Mouse (Mus musculus) CH12.LX (cell line): ENCODE measurements around the gene Gpx6. TPM values are rescaled to one million over a fixed set of nuclear protein-coding genes. Genes with fewer than 3 reads are reported as not detected.
A peak's percentile ranks its signal among the peaks of the same experiment; 100 is the strongest.

Experiments
- DNase-seq: peaks from one replicate; pipeline ENCODE4 v3.0.0-alpha.2; 2013; ENCODE audit errors: extremely low read depth
- H3K27ac ChIP-seq: 2 replicates; pipeline ENCODE4 v1.5.1; 2012; ENCODE audit warnings: low read depth, mild to moderate bottlenecking, control low read depth, moderate library complexity; ENCODE audit not compliant: insufficient read depth
- H3K27me3 ChIP-seq: replicated peaks from 2 replicates; pipeline ENCODE3; 2012; ENCODE audit warnings: inconsistent platforms
- H3K36me3 ChIP-seq, 2 experiments: replicated peaks in 1 of 2; 2 replicates each; pipeline versions ENCODE3 to v1.6.1; 2012; ENCODE audit warnings: inconsistent platforms in 1 of 2, low read length in 1 of 2, mild to moderate bottlenecking in 1 of 2, mixed read lengths in 1 of 2, moderate library complexity in 1 of 2; ENCODE audit not compliant: control insufficient read depth in 1 of 2, insufficient read depth in 1 of 2
- H3K4me1 ChIP-seq, 2 experiments: 2 replicates each; pipeline ENCODE4 v1.6.1; 2012; ENCODE audit warnings: inconsistent platforms in 1 of 2, moderate library complexity in 1 of 2; ENCODE audit not compliant: insufficient read depth in 2 of 2, control insufficient read depth in 1 of 2
- H3K4me2 ChIP-seq: 2 replicates; pipeline ENCODE4 v1.6.1; 2012; ENCODE audit warnings: low read depth, mild to moderate bottlenecking, control low read depth; ENCODE audit not compliant: poor library complexity, insufficient read depth, severe bottlenecking
- H3K4me3 ChIP-seq, 3 experiments: fragments of 150-350 bp in 1 of 3; sonication (generic) in 1 of 3; replicated peaks in 1 of 3; 2 replicates each; pipeline versions ENCODE3 to v1.5.1; 2011 to 2012; ENCODE audit warnings: low read depth in 2 of 3, low read length in 2 of 3, mild to moderate bottlenecking in 2 of 3, moderate library complexity in 2 of 3, control low read depth in 1 of 3, improper control_type of control experiment in 1 of 3, inconsistent platforms in 1 of 3, mixed read lengths in 1 of 3; ENCODE audit not compliant: poor library complexity in 1 of 3
- H3K79me2 ChIP-seq: replicated peaks from 2 replicates; pipeline ENCODE4 v1.6.1; 2012; ENCODE audit warnings: mild to moderate bottlenecking, moderate library complexity; ENCODE audit not compliant: control insufficient read depth, poor library complexity, insufficient read depth, severe bottlenecking; ENCODE audit errors: extremely low read depth
- H3K9ac ChIP-seq: 2 replicates; pipeline ENCODE4 v1.6.1; 2012; ENCODE audit warnings: low read depth, mild to moderate bottlenecking, control low read depth, moderate library complexity; ENCODE audit not compliant: insufficient read depth
- H3K9me3 ChIP-seq: replicated peaks from 2 replicates; pipeline ENCODE3; 2012; ENCODE audit warnings: low read length, inconsistent platforms, mixed read lengths
- BHLHE40 ChIP-seq: IDR thresholded peaks from 2 replicates; pipeline ENCODE4 v1.6.1; 2011; ENCODE audit warnings: mild to moderate bottlenecking, low read depth, low read length, improper control_type of control experiment
- E2F4 ChIP-seq: IDR thresholded peaks from 2 replicates; pipeline ENCODE4 v1.6.1; 2011; ENCODE audit warnings: low read depth, low read length, improper control_type of control experiment; ENCODE audit not compliant: insufficient replicate concordance
- ELF1 ChIP-seq: IDR thresholded peaks from 2 replicates; pipeline ENCODE4 v1.6.1; 2014; ENCODE audit warnings: low read depth, mild to moderate bottlenecking, inconsistent platforms, low read length, improper control_type of control experiment
- EP300 ChIP-seq: IDR thresholded peaks from 2 replicates; pipeline ENCODE4 v1.6.1; 2011; ENCODE audit warnings: low read length, improper control_type of control experiment
- ETS1 ChIP-seq: conservative IDR thresholded peaks from 2 replicates; pipeline ENCODE4 v1.6.1; 2012; ENCODE audit warnings: low read depth, mild to moderate bottlenecking, inconsistent platforms, low read length, improper control_type of control experiment, moderate library complexity
- HCFC1 ChIP-seq: IDR thresholded peaks from 2 replicates; pipeline ENCODE4 v1.6.1; 2012; ENCODE audit warnings: low read depth, mild to moderate bottlenecking, inconsistent platforms, low read length, improper control_type of control experiment
- IRF4 ChIP-seq: IDR thresholded peaks from 2 replicates; pipeline ENCODE4 v1.6.1; 2014; ENCODE audit warnings: low read depth, mild to moderate bottlenecking, inconsistent platforms, low read length, improper control_type of control experiment
- JUND ChIP-seq: conservative IDR thresholded peaks from 2 replicates; pipeline ENCODE4 v1.6.1; 2011; ENCODE audit warnings: low read depth, low read length, improper control_type of control experiment
- KAT2A ChIP-seq: IDR thresholded peaks from 2 replicates; pipeline ENCODE4 v1.6.1; 2012; ENCODE audit warnings: low read length, improper control_type of control experiment, inconsistent platforms; ENCODE audit not compliant: insufficient replicate concordance
- MAFK ChIP-seq: IDR thresholded peaks from 2 replicates; pipeline ENCODE4 v1.6.1; 2011; ENCODE audit warnings: low read length, improper control_type of control experiment; ENCODE audit not compliant: insufficient replicate concordance
- MAX ChIP-seq: IDR thresholded peaks from 2 replicates; pipeline ENCODE4 v1.6.1; 2011; ENCODE audit warnings: low read length, improper control_type of control experiment
- MAZ ChIP-seq: IDR thresholded peaks from 2 replicates; pipeline ENCODE4 v1.6.1; 2012; ENCODE audit warnings: low read depth, mild to moderate bottlenecking, inconsistent platforms, low read length, improper control_type of control experiment, moderate library complexity
- MEF2A ChIP-seq: IDR thresholded peaks from 2 replicates; pipeline ENCODE4 v1.6.1; 2014; ENCODE audit warnings: low read depth, mild to moderate bottlenecking, inconsistent platforms, low read length, improper control_type of control experiment, borderline replicate concordance
- MYC ChIP-seq: IDR thresholded peaks from 2 replicates; pipeline ENCODE4 v1.6.1; 2011; ENCODE audit warnings: low read depth, mild to moderate bottlenecking, improper control_type of control experiment, low read length
- NELFE ChIP-seq: IDR thresholded peaks from 2 replicates; pipeline ENCODE4 v1.6.1; 2011; ENCODE audit warnings: low read depth, low read length, improper control_type of control experiment
- NRF1 ChIP-seq: IDR thresholded peaks from 2 replicates; pipeline ENCODE4 v1.6.1; 2014; ENCODE audit warnings: low read depth, mild to moderate bottlenecking, inconsistent platforms, low read length, improper control_type of control experiment, moderate library complexity
- POLR2A ChIP-seq: IDR thresholded peaks from 2 replicates; pipeline ENCODE4 v1.6.1; 2011; ENCODE audit warnings: low read depth, mild to moderate bottlenecking, improper control_type of control experiment, low read length
- RAD21 ChIP-seq: IDR thresholded peaks from 2 replicates; pipeline ENCODE4 v1.6.1; 2011; ENCODE audit warnings: low read depth, mild to moderate bottlenecking, low read length, improper control_type of control experiment, moderate library complexity
- SIN3A ChIP-seq: IDR thresholded peaks from 2 replicates; pipeline ENCODE4 v1.6.1; 2012; ENCODE audit warnings: low read length, improper control_type of control experiment, inconsistent platforms
- TBP ChIP-seq: conservative IDR thresholded peaks from 2 replicates; pipeline ENCODE4 v1.6.1; 2011; ENCODE audit warnings: low read depth, low read length, improper control_type of control experiment
- TCF12 ChIP-seq: IDR thresholded peaks from 2 replicates; pipeline ENCODE4 v1.6.1; 2014; ENCODE audit warnings: low read depth, mild to moderate bottlenecking, inconsistent platforms, low read length, improper control_type of control experiment
- USF2 ChIP-seq: conservative IDR thresholded peaks from 2 replicates; pipeline ENCODE4 v1.6.1; 2011; ENCODE audit warnings: low read depth, low read length, improper control_type of control experiment
- ZC3H11A ChIP-seq: IDR thresholded peaks from 2 replicates; pipeline ENCODE4 v1.6.1; 2012; ENCODE audit warnings: low read depth, mild to moderate bottlenecking, inconsistent platforms, low read length, improper control_type of control experiment
- ZKSCAN1 ChIP-seq: IDR thresholded peaks from 2 replicates; pipeline ENCODE4 v1.6.1; 2012; ENCODE audit warnings: low read depth, inconsistent platforms, low read length, improper control_type of control experiment, borderline replicate concordance
- dilution Hi-C: fragments of 300-500 bp; cut with MboI; formaldehyde crosslinking; loops from 2 replicates; pipeline ENCODE4 v1.14.3; 2020; ENCODE audit warnings: low sequenced_read_pairs; ENCODE audit not compliant: extremely low pct_unique_long_range_greater_than_20kb, extremely low pct_ligation_motif_present
- in situ Hi-C: fragments of 300-500 bp; cut with MboI; formaldehyde crosslinking; loops from 3 replicates; pipeline ENCODE4 v1.14.3; 2019; ENCODE audit warnings: low sequenced_read_pairs, low pct_ligation_motif_present, low pct_unique_long_range_greater_than_20kb, mixed read lengths
- polyA plus RNA-seq: library from polyadenylated mRNA; unstranded; fragments of >175 nt; gene quantifications from 2 replicates; pipeline ENCODE4 v1.2.1, GENCODE M21; 2012; ENCODE audit warnings: low read depth; ENCODE audit not compliant: insufficient read length
- total RNA-seq, 2 experiments: library from RNA; depleted of rRNA; stranded (reverse); fragments of 300-350 nt in 1 of 2; fragments of >200 nt in 1 of 2; gene quantifications; 2 replicates each; pipeline ENCODE4 v1.2.3; 2012 to 2014

The Gpx6 gene
- total and polyA plus RNA-seq, 3 experiments, result 1.4 to 2.2 TPM; not detected in 1

DNA sequence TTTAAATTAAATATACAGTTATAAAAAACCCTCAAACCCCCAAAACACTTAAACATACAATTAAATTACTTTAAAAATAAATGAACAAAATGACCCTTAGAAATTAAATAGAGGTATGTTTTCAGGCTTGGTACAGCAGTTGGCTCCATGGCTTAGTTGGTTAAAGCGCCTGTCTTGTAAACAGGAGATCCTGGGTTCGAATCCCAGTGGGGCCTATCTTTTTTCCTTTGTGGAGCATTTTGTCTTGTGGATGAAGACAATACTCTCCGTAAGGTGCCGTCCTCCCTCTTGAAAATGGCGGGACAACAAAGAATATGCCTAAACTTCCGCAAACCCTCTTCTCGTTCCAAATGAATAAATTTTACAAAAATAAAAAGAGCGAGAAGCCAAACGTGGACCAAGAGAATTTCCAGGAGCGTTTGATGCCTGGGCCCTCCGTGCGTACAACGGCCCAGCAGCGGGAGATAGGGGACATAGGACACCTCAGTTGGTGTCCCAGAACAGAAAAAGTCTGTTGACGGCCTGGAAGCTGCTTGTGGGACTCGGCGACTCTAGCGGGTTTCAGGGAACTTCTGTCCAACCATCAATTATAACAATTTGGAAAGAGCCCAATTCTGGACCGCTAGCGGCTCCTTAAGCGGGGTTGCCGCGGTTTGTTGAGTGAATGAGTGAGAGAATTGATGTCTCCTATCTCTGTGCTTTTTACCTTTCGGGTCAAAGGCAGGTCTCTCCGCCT, 35.9 kb upstream of the Gpx6 start:
- DNase-seq, result peak; percentile 96
- H3K27ac ChIP-seq, result no peak overlapping the region
- 0 out of 2 replicates have a peak, but pooled peaks have one; percentile 22 for TF ChIP-seq IRF4
- TF ChIP-seq TBP, result peak; percentile 100
- TF ChIP-seq NRF1, result peak; percentile 64; the same call in 1 of the 2 replicates
- 0 out of 2 replicates have a peak, but pooled peaks have one; percentile 24 for TF ChIP-seq NELFE
- TF ChIP-seq SIN3A, result peak; percentile 71; the same call in 1 of the 2 replicates
- TF ChIP-seq MAZ, result peak; percentile 65; the same call in 1 of the 2 replicates
- TF ChIP-seq MYC, result 0 out of 2 replicates have a peak, but pooled peaks have one; percentile 49
- TF ChIP-seq MEF2A, result 0 out of 2 replicates have a peak, but pooled peaks have one; percentile 36
- TF ChIP-seq ZKSCAN1, result no peak
- TF ChIP-seq MAFK, result peak; percentile 99
- TF ChIP-seq USF2, result no peak
- TF ChIP-seq POLR2A, result no peak
- 0 out of 2 replicates have a peak, but pooled peaks have one; percentile 31 for TF ChIP-seq JUND
- peak; percentile 88 for TF ChIP-seq E2F4
- TF ChIP-seq MAX, result 0 out of 2 replicates have a peak, but pooled peaks have one; percentile 22
- no peak for TF ChIP-seq EP300
- 0 out of 2 replicates have a peak, but pooled peaks have one; percentile 64 for TF ChIP-seq KAT2A
- no peak for TF ChIP-seq RAD21
- TF ChIP-seq ZC3H11A, result no peak
- no peak for TF ChIP-seq BHLHE40
- TF ChIP-seq TCF12, result 0 out of 2 replicates have a peak, but pooled peaks have one; percentile 27
- TF ChIP-seq ETS1, result no peak
- peak; percentile 39; the same call in 1 of the 2 replicates for TF ChIP-seq HCFC1
- TF ChIP-seq ELF1, result peak; percentile 98
- H3K4me2 ChIP-seq, result peak overlapping the region; percentile 93
- peaks cover 37% of the 10 kb centered on the region for H3K27me3 ChIP-seq
- in situ Hi-C loops, result loop anchor here (5.0 kb wide), 1 partner anchor 51 kb away; no protein-coding TSS in a partner anchor
- peak overlapping the region; percentile 69 to 85 (median 84) for H3K4me3 ChIP-seq
- no peaks in the 10 kb centered on the region for H3K79me2 ChIP-seq
- H3K36me3 ChIP-seq, result no peaks in the 10 kb centered on the region
- peaks cover 0 to 17% of the 10 kb centered on the region in 2 experiments; a peak in 2 of 4 replicates for H3K4me1 ChIP-seq
- dilution Hi-C loops, result no loop called here
- peak overlapping the region; percentile 83 for H3K9ac ChIP-seq
- H3K9me3 ChIP-seq, result no peaks in the 10 kb centered on the region
